Mouse (Mus musculus): ENCODE measurements around the gene Vmn1r82.

Vmn1r82 gene

GRCm38 (mm10) chr7:12300130-12300529, at the start of gene Vmn1r82:
Gene Vmn1r82, plus strand, starts transcription at chr7:12300430.
- no peak for DNase-seq

GRCm38 (mm10) chr7:12268169-12268568, 32.1 kb upstream of the Vmn1r82 start, which contains the start of gene Vmn1r81:
Gene Vmn1r81, minus strand, starts transcription at chr7:12268269.
- no peak for DNase-seq

DNA sequence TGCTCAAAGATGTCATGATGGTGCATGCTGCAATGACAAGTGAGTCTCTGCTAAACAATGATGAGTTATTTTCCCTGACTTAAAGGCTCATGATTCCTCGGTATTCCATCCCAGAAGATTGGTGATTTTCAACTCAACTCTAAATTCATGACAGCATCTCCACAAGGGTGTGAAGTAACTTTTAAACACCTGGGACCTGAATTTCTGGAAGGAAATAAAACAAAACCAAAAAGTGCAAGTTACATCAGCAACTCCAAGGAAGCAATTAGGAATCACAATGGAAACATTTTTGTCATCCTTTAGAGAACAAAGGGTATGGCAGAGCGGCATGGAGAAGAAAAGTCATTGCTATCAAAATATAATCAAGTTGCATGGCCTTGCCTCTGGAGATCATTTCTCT, 29.2 kb downstream of the Vmn1r82 start, which contains the start of gene Vmn1r83:
TSS of gene Vmn1r83 (minus strand) at position 101 of the 400 bp plus-strand sequence.
- DNase-seq: no peak

Measured in kidney, adult 18-20 months (tissue).